Mouse (Mus musculus): Measurements from ENCODE around the gene Cdk5rap1.
A peak's percentile ranks its signal among the peaks of the same experiment; 100 is the strongest.

Cdk5rap1 gene

GRCm38 (mm10) chr2:154372842-154373500 lies at the start of gene Cdk5rap1:
TSS of gene Cdk5rap1 (minus strand) at chr2:154373010.
- peak in 1 of 2 experiments; percentile 19 for DNase-seq

GRCm38 (mm10) chr2:154422181-154422580 lies 49.4 kb upstream of the Cdk5rap1 start:
- no peak for DNase-seq

GRCm38 (mm10) chr2:154420942-154421731 lies 48.3 kb upstream of the Cdk5rap1 start:
- peak; percentile 54 to 60 for DNase-seq

- no peak for DNase-seq
These were observed 47.1 kb upstream of the Cdk5rap1 start for GRCm38 (mm10) chr2:154419631-154420515.

GRCm38 (mm10) chr2:154418001-154418400 lies 45.2 kb upstream of the Cdk5rap1 start:
- DNase-seq = no peak

- peak; percentile 75 to 92 for DNase-seq
These were observed 44.3 kb upstream of the Cdk5rap1 start for GRCm38 (mm10) chr2:154417107-154417506.

GRCm38 (mm10) chr2:154412018-154412666 lies 39.3 kb upstream of the Cdk5rap1 start:
- DNase-seq = peak; percentile 48 to 73

GRCm38 (mm10) chr2:154410355-154410754 lies 37.5 kb upstream of the Cdk5rap1 start:
- DNase-seq = no peak

GRCm38 (mm10) chr2:154407643-154408445 lies 35.0 kb upstream of the Cdk5rap1 start, which contains the start of gene Snta1:
TSS of gene Snta1 (minus strand) at chr2:154408099.
- peak; percentile 87 to 93 for DNase-seq

- peak in 1 of 2 experiments; percentile 27 for DNase-seq
These were observed 34.3 kb upstream of the Cdk5rap1 start for GRCm38 (mm10) chr2:154407063-154407642.

GRCm38 (mm10) chr2:154405447-154405994 lies 32.7 kb upstream of the Cdk5rap1 start:
- no peak for DNase-seq

GRCm38 (mm10) chr2:154402811-154403210 lies 30.0 kb upstream of the Cdk5rap1 start:
- DNase-seq = peak in 1 of 2 experiments; percentile 19

- no peak for DNase-seq
These were observed 29.2 kb upstream of the Cdk5rap1 start for GRCm38 (mm10) chr2:154401976-154402375.

GRCm38 (mm10) chr2:154399325-154399724 lies 26.5 kb upstream of the Cdk5rap1 start:
- DNase-seq = peak in 1 of 2 experiments; percentile 33

GRCm38 (mm10) chr2:154398267-154398666 lies 25.5 kb upstream of the Cdk5rap1 start:
- no peak for DNase-seq

GRCm38 (mm10) chr2:154396529-154396928 lies 23.7 kb upstream of the Cdk5rap1 start:
- DNase-seq = no peak

- peak; percentile 72 to 79 for DNase-seq
These were observed 21.8 kb upstream of the Cdk5rap1 start for GRCm38 (mm10) chr2:154394602-154395001.

- DNase-seq = peak; percentile 53 to 72
These were observed 17.6 kb upstream of the Cdk5rap1 start for GRCm38 (mm10) chr2:154390180-154390964.

- DNase-seq = peak in 1 of 2 experiments; percentile 22
These were observed 6.3 kb upstream of the Cdk5rap1 start for GRCm38 (mm10) chr2:154379103-154379502.
